Mouse (Mus musculus) cortical plate, adult 2 months (tissue): ENCODE data around the gene Fam222a. TPM values are rescaled to one million over a fixed set of nuclear protein-coding genes. Genes with fewer than 3 reads are reported as not detected.

ENCODE experiments used
- H3K27ac ChIP-seq: fragments of 200-500 bp; 2 replicates; pipeline ENCODE4 v1.5.1; 2012; ENCODE audit warnings: low read length, control low read depth, inconsistent platforms; ENCODE audit not compliant: insufficient read depth
- H3K4me1 ChIP-seq: fragments of 200-500 bp; 2 replicates; pipeline ENCODE4 v1.6.1; 2011; ENCODE audit warnings: low read length; ENCODE audit not compliant: control insufficient read depth, insufficient read depth
- H3K4me3 ChIP-seq: fragments of 200-500 bp; 2 replicates; pipeline ENCODE4 v1.5.1; 2011; ENCODE audit warnings: mild to moderate bottlenecking, low read length, control low read depth; ENCODE audit not compliant: insufficient read depth
- CTCF ChIP-seq: fragments of 200-500 bp; IDR thresholded peaks from 2 replicates; pipeline ENCODE4 v1.5.1; 2011; ENCODE audit warnings: mild to moderate bottlenecking, control low read depth, low read length; ENCODE audit not compliant: insufficient read depth; ENCODE audit errors: extremely low read depth
- POLR2A ChIP-seq: fragments of 200-500 bp; IDR thresholded peaks from 2 replicates; pipeline ENCODE4 v1.6.1; 2011; ENCODE audit warnings: mild to moderate bottlenecking, low read length, control low read depth; ENCODE audit not compliant: insufficient read depth; ENCODE audit errors: extremely low read depth
- polyA plus RNA-seq: library from polyadenylated mRNA; depleted of rRNA; stranded (reverse); fragments of >200 nt; gene quantifications from 2 replicates; pipeline ENCODE4 v1.2.3, GENCODE M21; 2012; rRNA removed

Gene Fam222a
- polyA plus RNA-seq, 1 experiment: 7.3 TPM

DNA sequence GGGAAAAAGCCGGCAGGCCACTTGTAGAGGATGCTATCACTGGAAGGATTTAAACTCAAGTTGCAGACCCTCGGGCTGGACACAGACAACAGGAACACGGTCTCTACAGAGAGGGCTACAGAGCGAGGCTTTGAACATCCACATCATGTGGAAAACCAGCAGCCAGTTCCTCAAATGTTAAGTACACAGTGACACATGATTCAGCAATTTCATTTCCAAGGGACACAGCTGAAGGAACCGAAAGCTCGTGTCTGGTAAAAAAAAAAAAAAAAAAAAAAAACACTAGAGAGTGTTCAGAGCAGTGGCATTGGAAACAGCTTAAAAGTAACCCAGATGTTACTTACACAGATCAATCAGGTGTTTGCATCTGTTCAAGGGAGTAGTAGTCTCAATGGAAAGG, 93.2 kb downstream of the Fam222a start:
- Histone ChIP-seq H3K4me1 (no peaks in the 10 kb centered on the region), H3K27ac (no peak overlapping the region), H3K4me3 (no peak overlapping the region)
- TF ChIP-seq CTCF (no peak), POLR2A (no peak)

Other genes with a start within 250 kb of the Fam222a start
- gene Kctd10, start 187.5 kb upstream of the Fam222a start, polyA plus RNA-seq: 51.9 and 53.3 TPM in 2 replicates
- gene Ube3b, start 187.4 kb upstream of the Fam222a start, polyA plus RNA-seq: 77.1 and 79.2 TPM in 2 replicates
- gene Mmab, start 124.0 kb upstream of the Fam222a start, polyA plus RNA-seq: 26.4 and 26.9 TPM in 2 replicates
- gene Mvk, start 123.7 kb upstream of the Fam222a start, polyA plus RNA-seq: 36.5 and 39.5 TPM in 2 replicates
- gene Trpv4, start 90.4 kb downstream of the Fam222a start, polyA plus RNA-seq: 1.7 and 2.1 TPM in 2 replicates
- 58.0 and 69.6 TPM in 2 replicates for gene Gltp, start 123.0 kb downstream of the Fam222a start, polyA plus RNA-seq
- 14.8 and 15.6 TPM in 2 replicates for gene Tchp, start 139.7 kb downstream of the Fam222a start, polyA plus RNA-seq
- gene Ankrd13a, start 206.7 kb downstream of the Fam222a start, polyA plus RNA-seq: 36.2 and 38.5 TPM in 2 replicates
- gene Git2, start 207.5 kb downstream of the Fam222a start, polyA plus RNA-seq: 44.0 and 44.1 TPM in 2 replicates